Mouse (Mus musculus): ENCODE measurements around the gene Gmpr2. TPM values are rescaled to one million over a fixed set of nuclear protein-coding genes. Genes with fewer than 3 reads are reported as not detected.

The Gmpr2 gene
- polyA plus RNA-seq, 1 experiment from 2014 or later: 53.5 TPM

- peak overlapping the region; percentile 14; the same call in 1 of the 2 replicates for H3K9ac ChIP-seq
- peaks cover 26% of the 10 kb centered on the region for H3K36me3 ChIP-seq
- H3K4me2 ChIP-seq: peak overlapping the region; percentile 87
- H3K27ac ChIP-seq: peak overlapping the region; percentile 17; the same call in 1 of the 2 replicates
- H3K4me3 ChIP-seq (replicated peaks): peak overlapping the region; percentile 83
- 0 out of 2 replicates have a peak, but pooled peaks have one; percentile 2 for ATAC-seq (ENCODE audit: insufficient read depth, low FRiP score, low read depth)
- no peaks in the 10 kb centered on the region for H3K27me3 ChIP-seq (replicated peaks)
- H3K9me3 ChIP-seq: no peaks in the 10 kb centered on the region
- peaks cover 14% of the 10 kb centered on the region; the same call in 1 of the 2 replicates for H3K4me1 ChIP-seq
- WGBS: 8% methylated on average over 3 of the region's 3 CpGs
Measured at GRCm38 (mm10) chr14:55682118-55682493, 10.4 kb downstream of the Gmpr2 start.

- Histone ChIP-seq H3K27me3 (replicated peaks) (no peaks in the 10 kb centered on the region), H3K9me3 (no peaks in the 10 kb centered on the region), H3K36me3 (no peaks in the 10 kb centered on the region), H3K27ac (no peak overlapping the region), H3K4me2 (no peak overlapping the region), H3K4me3 (replicated peaks) (no peak overlapping the region), H3K4me1 (no peaks in the 10 kb centered on the region), H3K9ac (no peak overlapping the region)
- no peak for ATAC-seq (ENCODE audit: insufficient read depth, low FRiP score, low read depth)
- 63% methylated on average over 10 of the region's 10 CpGs for WGBS
Measured at GRCm38 (mm10) chr14:55689433-55689832, 17.7 kb downstream of the Gmpr2 start.

GRCm38 (mm10) chr14:55697226-55697625 lies 25.5 kb downstream of the Gmpr2 start:
- no peaks in the 10 kb centered on the region for H3K36me3 ChIP-seq
- H3K27me3 ChIP-seq (replicated peaks): no peaks in the 10 kb centered on the region
- H3K4me1 ChIP-seq: no peaks in the 10 kb centered on the region
- no peak for ATAC-seq (ENCODE audit: insufficient read depth, low FRiP score, low read depth)
- no peak overlapping the region for H3K9ac ChIP-seq
- H3K4me3 ChIP-seq (replicated peaks): no peak overlapping the region
- no peaks in the 10 kb centered on the region for H3K9me3 ChIP-seq
- 78% methylated on average over 4 of the region's 4 CpGs for WGBS
- no peak overlapping the region for H3K27ac ChIP-seq
- no peak overlapping the region for H3K4me2 ChIP-seq

- Histone ChIP-seq H3K36me3 (no peaks in the 10 kb centered on the region), H3K4me1 (no peaks in the 10 kb centered on the region), H3K4me3 (replicated peaks) (no peak overlapping the region), H3K9ac (no peak overlapping the region), H3K27me3 (replicated peaks) (no peaks in the 10 kb centered on the region), H3K9me3 (no peaks in the 10 kb centered on the region), H3K4me2 (no peak overlapping the region), H3K27ac (no peak overlapping the region)
- WGBS: 57% methylated on average over 9 of the region's 9 CpGs
- ATAC-seq (ENCODE audit: insufficient read depth, low FRiP score, low read depth): no peak
Measured at GRCm38 (mm10) chr14:55701131-55701530, 29.4 kb downstream of the Gmpr2 start.

GRCm38 (mm10) chr14:55702761-55703160 lies 31.0 kb downstream of the Gmpr2 start:
- ATAC-seq (ENCODE audit: insufficient read depth, low FRiP score, low read depth): no peak
- Histone ChIP-seq H3K9ac (no peak overlapping the region), H3K36me3 (no peaks in the 10 kb centered on the region), H3K27ac (no peak overlapping the region), H3K4me2 (no peak overlapping the region), H3K4me1 (no peaks in the 10 kb centered on the region), H3K9me3 (no peaks in the 10 kb centered on the region), H3K27me3 (replicated peaks) (no peaks in the 10 kb centered on the region), H3K4me3 (replicated peaks) (no peak overlapping the region)
- 48% methylated on average over 6 of the region's 6 CpGs for WGBS

DNA sequence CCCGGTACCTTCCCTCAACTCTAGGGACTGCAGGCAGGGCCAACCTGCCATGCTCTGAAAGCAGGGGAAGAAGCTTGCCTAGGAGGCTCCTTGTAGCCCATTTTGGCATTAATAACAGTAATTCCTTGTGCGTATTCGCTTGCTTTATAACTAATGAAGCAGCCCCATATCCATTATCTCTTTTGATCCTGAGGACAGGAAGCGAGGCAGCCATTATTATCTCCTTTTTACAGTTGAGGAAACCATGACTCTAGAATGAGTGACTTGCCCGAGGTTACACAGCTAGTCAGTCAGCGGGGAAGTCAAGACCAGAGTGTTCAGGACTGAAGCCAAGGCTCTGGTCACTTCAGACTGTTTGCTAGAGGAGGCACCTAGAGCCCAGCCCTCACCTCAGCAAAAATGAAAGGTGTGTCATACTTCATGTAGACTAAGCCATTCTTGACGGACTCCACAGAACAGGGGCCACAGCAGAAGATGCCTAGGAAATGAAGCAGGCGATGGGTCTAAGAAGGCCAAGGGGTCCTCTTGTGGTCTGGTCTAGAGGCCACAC lies 34.4 kb downstream of the Gmpr2 start:
- Histone ChIP-seq H3K27ac (no peak overlapping the region), H3K4me2 (no peak overlapping the region), H3K36me3 (no peaks in the 10 kb centered on the region), H3K9me3 (no peaks in the 10 kb centered on the region), H3K27me3 (replicated peaks) (no peaks in the 10 kb centered on the region), H3K4me3 (replicated peaks) (no peak overlapping the region), H3K9ac (no peak overlapping the region), H3K4me1 (no peaks in the 10 kb centered on the region)
- 83% methylated on average over 8 of the region's 8 CpGs for WGBS
- no peak for ATAC-seq (ENCODE audit: insufficient read depth, low FRiP score, low read depth)

- 69% methylated on average over 5 of the region's 5 CpGs for whole genome bisulfite sequencing
- no peaks in the 10 kb centered on the region for H3K27me3 ChIP-seq (replicated peaks)
- H3K4me2 ChIP-seq: no peak overlapping the region
- no peaks in the 10 kb centered on the region for H3K4me1 ChIP-seq
- H3K36me3 ChIP-seq: no peaks in the 10 kb centered on the region
- H3K9me3 ChIP-seq: no peaks in the 10 kb centered on the region
- no peak for ATAC-seq (ENCODE audit: insufficient read depth, low FRiP score, low read depth)
- H3K9ac ChIP-seq: no peak overlapping the region
- H3K27ac ChIP-seq: no peak overlapping the region
- H3K4me3 ChIP-seq (replicated peaks): no peak overlapping the region
Measured at GRCm38 (mm10) chr14:55707397-55707796, 35.7 kb downstream of the Gmpr2 start.

GRCm38 (mm10) chr14:55709509-55709908 lies 37.8 kb downstream of the Gmpr2 start:
- 85% methylated on average over 4 of the region's 4 CpGs for whole genome bisulfite sequencing
- no peak overlapping the region for H3K4me3 ChIP-seq (replicated peaks)
- H3K4me1 ChIP-seq: peaks cover 7% of the 10 kb centered on the region; the same call in 1 of the 2 replicates
- H3K9ac ChIP-seq: no peak overlapping the region
- no peaks in the 10 kb centered on the region for H3K36me3 ChIP-seq
- H3K9me3 ChIP-seq: no peaks in the 10 kb centered on the region
- H3K4me2 ChIP-seq: no peak overlapping the region
- no peaks in the 10 kb centered on the region for H3K27me3 ChIP-seq (replicated peaks)
- no peak overlapping the region for H3K27ac ChIP-seq
- ATAC-seq (ENCODE audit: insufficient read depth, low FRiP score, low read depth): no peak

DNA sequence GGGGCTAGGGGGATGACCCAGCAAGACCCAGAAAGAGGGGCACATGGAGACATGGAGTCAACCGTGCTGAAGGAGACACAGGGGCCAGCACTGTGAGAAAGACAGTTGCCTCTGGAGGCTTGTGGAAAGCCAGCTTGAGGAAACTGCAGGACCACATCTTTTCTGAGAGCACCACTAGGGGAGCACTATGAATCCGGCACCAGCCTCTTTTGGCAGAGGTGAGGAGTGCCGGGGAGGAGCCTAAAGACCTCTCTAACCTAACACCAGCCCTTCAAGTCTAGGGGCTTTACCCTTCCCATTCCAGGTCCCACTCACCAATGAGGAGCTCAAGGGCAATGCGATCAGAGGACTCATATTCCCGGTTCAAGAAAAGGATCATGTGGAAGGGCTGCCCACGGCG lies 40.0 kb downstream of the Gmpr2 start:
- Histone ChIP-seq H3K27ac (peak overlapping the region; percentile 40; the same call in 1 of the 2 replicates), H3K9ac (no peak overlapping the region), H3K27me3 (replicated peaks) (no peaks in the 10 kb centered on the region), H3K4me3 (replicated peaks) (peak overlapping the region; percentile 35), H3K9me3 (no peaks in the 10 kb centered on the region), H3K36me3 (0 out of 2 replicates have a peak, but pooled peaks cover 4% of the 10 kb centered on the region), H3K4me1 (peaks cover 7% of the 10 kb centered on the region; the same call in 1 of the 2 replicates), H3K4me2 (peak overlapping the region; percentile 54)
- no peak for ATAC-seq (ENCODE audit: insufficient read depth, low FRiP score, low read depth)
- 72% methylated on average over 7 of the region's 7 CpGs for WGBS

DNA sequence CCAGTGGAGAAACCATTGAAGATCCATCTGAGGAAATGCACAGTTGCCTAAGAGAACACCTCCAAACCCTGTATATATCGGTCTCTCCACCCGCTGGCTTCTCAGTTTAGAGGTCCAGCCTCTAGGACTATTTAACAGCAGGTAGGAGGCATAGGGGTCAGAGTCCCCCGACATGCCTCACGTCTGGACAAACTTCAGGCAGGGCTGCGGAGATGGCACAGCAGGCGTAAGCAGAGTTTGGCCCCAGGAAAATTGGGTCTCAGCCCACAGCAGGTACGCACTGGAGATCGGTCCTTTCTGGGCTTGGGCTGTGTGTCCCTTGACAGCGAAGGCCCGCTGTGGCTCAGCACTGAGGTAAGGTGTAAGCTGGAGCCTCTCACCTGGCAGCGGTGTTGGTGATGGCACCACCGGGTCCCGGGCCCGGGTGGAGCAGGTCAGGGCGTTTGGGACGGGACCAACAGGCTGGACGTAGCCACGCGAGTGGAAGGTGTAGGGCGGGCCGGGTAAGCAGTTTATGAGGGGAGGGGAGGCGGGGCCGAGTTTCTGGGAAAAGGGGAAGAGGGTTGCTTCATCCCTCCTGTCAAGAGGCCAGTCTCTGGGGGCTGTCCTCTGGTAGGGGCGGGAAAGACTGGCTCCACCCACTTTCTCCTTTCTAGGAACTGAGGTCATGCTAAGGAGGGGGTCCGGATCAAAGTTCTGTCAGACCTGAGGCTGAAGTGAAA lies 41.4 kb downstream of the Gmpr2 start:
- Histone ChIP-seq H3K27ac (peak overlapping the region; percentile 68), H3K9ac (no peak overlapping the region), H3K4me3 (replicated peaks) (peak overlapping the region; percentile 35), H3K27me3 (replicated peaks) (no peaks in the 10 kb centered on the region), H3K36me3 (peaks cover 10% of the 10 kb centered on the region; the same call in 1 of the 2 replicates), H3K9me3 (no peaks in the 10 kb centered on the region), H3K4me2 (peak overlapping the region; percentile 54), H3K4me1 (peaks cover 7% of the 10 kb centered on the region; the same call in 1 of the 2 replicates)
- 16% methylated on average over 24 of the region's 25 CpGs for WGBS
- ATAC-seq (ENCODE audit: insufficient read depth, low FRiP score, low read depth): 0 out of 2 replicates have a peak, but pooled peaks have one; percentile 47

- no peaks in the 10 kb centered on the region for H3K9me3 ChIP-seq
- H3K27me3 ChIP-seq (replicated peaks): no peaks in the 10 kb centered on the region
- peak within 1 kb of the TSS; percentile 35 for H3K4me3 ChIP-seq (replicated peaks)
- peak within 1 kb of the TSS; percentile 68 for H3K27ac ChIP-seq
- H3K4me2 ChIP-seq: peak within 1 kb of the TSS; percentile 54
- peaks cover 16% of the 10 kb centered on the region for H3K36me3 ChIP-seq
- 23% methylated on average over 4 of the region's 4 CpGs for WGBS
- ATAC-seq (ENCODE audit: insufficient read depth, low FRiP score, low read depth): no peak
- no peak within 1 kb of the TSS for H3K9ac ChIP-seq
- peaks cover 7% of the 10 kb centered on the region; the same call in 1 of the 2 replicates for H3K4me1 ChIP-seq
Measured at GRCm38 (mm10) chr14:55713729-55714122, 42.0 kb downstream of the Gmpr2 start, which contains the start of gene Tgm1. TSS of gene Tgm1 (minus strand) at chr14:55713926.

GRCm38 (mm10) chr14:55714893-55715292 lies 43.2 kb downstream of the Gmpr2 start:
- Histone ChIP-seq H3K4me2 (no peak overlapping the region), H3K9me3 (no peaks in the 10 kb centered on the region), H3K27ac (peak overlapping the region; percentile 68; the same call in 1 of the 2 replicates), H3K4me3 (replicated peaks) (no peak overlapping the region), H3K36me3 (peaks cover 24% of the 10 kb centered on the region), H3K27me3 (replicated peaks) (no peaks in the 10 kb centered on the region), H3K9ac (no peak overlapping the region), H3K4me1 (peaks cover 7% of the 10 kb centered on the region; the same call in 1 of the 2 replicates)
- peak; percentile 73; the same call in 1 of the 2 replicates for ATAC-seq (ENCODE audit: insufficient read depth, low FRiP score, low read depth)
- WGBS: 25% methylated on average over 6 of the region's 6 CpGs

Data from stomach, embryonic 15.5 days (tissue).